Mouse (Mus musculus) CD4-positive naive resting alpha-beta T cell, adult 57 days (primary cell): Measurements from ENCODE around the gene Lrmda. TPM values are rescaled to one million over a fixed set of nuclear protein-coding genes. Genes with fewer than 3 reads are reported as not detected.

Experiments used
- total RNA-seq: library from RNA; stranded (reverse); gene quantifications from one replicate; pipeline ENCODE4 v1.2.4, GENCODE M21; 2023

Lrmda gene
- total RNA-seq, result not detected

DNA sequence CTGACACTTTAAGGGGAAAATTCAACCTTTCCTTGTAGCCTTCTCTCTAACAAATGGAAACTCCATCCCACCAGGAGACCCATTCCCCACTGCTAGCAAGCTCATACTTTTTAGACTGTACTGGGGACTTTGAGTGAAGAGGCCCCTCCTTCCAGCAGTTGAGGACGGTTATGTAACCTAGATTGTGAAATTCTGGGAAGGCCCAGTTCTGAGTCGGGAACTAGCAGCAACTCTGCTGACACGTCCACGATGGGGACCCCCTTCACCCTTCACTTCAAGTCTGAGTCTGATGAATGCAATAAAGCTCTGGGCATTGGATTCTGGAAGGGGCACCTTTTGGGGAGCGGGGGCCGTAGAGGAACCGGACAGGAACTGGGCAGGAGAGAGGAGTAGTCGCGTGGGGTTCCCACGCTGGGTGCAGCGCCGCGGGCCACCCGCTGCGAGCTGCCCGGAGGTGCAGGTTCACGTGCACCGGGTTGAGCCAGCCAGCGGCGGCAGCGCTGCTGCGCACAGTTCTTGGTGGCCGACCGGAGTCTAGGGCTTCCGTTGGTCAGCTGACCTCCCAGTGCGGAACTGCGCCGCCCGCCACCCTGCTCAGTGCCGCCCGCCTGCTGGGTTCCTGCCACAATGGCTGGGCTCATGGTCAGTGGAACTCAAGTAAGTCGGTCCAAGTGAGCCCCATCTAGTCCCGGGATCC, at the start of gene Lrmda:
Gene Lrmda, plus strand, starts transcription at position 461 of the 697 bp plus-strand sequence.

DNA sequence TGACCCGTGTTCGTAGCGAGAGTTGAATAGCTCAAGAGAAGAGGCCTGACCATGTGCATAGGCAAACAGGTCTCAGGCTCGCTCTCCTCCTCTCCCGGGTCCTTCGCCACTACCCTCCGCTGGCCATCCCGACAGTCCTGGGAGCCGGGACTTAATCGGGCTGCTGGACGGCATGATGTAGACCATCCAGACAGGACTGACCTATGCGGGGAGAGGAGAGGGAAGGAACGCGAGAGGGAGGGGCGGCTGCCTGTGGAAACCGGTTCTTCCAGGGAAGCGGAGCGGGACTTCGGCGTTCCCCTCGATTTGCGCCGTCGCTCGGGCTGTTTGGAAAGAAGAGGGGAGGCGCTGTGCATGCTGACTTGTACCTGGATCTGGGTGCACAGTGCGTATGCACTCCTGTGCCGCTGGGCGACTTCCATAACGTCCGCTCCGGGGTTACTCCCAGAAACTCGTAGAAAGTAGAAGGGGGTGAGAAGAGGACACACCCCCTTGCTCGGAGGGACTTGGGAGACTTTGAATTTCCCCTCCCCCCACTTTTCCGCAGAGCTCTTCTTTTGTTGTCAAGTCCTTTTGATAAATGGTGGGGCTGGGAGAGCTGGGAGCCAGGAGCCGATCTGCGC, 30.1 kb upstream of the Lrmda start, which contains the start of gene Zfp503:
Gene Zfp503, minus strand, starts transcription at position 311 of the 623 bp plus-strand sequence.

Other genes starting within 250 kb of the Lrmda start
- 128 TPM for gene Vdac2, start 194.5 kb upstream of the Lrmda start, total RNA-seq
- 11.0 TPM for gene Comtd1, start 170.7 kb upstream of the Lrmda start, total RNA-seq
- 0.56 TPM for gene Zfp503, start 30.1 kb upstream of the Lrmda start, total RNA-seq